Mouse (Mus musculus) heart, embryonic 16.5 days (tissue): Measurements from ENCODE around the gene Fpr2. TPM values are rescaled to one million over a fixed set of nuclear protein-coding genes. Genes with fewer than 3 reads are reported as not detected.
"Not testable (repeated sequence)": the region's sequence is repeated elsewhere in the genome, so short reads cannot be mapped to it uniquely, and the experiment has no call there.

Experiments used
- ATAC-seq: fragments of 200-750 bp; cut with Nextera tagmentation; replicated peaks from 2 replicates; pipeline ENCODE4 v1.8.0; 2017; ENCODE audit warnings: moderate number of reproducible peaks; ENCODE audit not compliant: insufficient read depth, low FRiP score; ENCODE audit errors: extremely low read depth
- H3K27ac ChIP-seq: fragments of 300-500 bp; sonication (generic); 2 replicates; pipeline ENCODE4 v1.5.1; 2014; ENCODE audit warnings: mild to moderate bottlenecking, low read length, control low read depth, moderate library complexity
- H3K27me3 ChIP-seq: fragments of 300-500 bp; sonication (generic); 2 replicates; pipeline ENCODE4 v1.6.1; 2014; ENCODE audit warnings: low read length, mixed read lengths; ENCODE audit not compliant: control insufficient read depth, insufficient read depth
- H3K36me3 ChIP-seq: fragments of 300-500 bp; sonication (generic); 2 replicates; pipeline ENCODE4 v1.6.1; 2014; ENCODE audit not compliant: control insufficient read depth, insufficient read depth
- H3K4me1 ChIP-seq: fragments of 300-500 bp; sonication (generic); 2 replicates; pipeline ENCODE4 v1.6.1; 2014; ENCODE audit warnings: low read length, mixed read lengths; ENCODE audit not compliant: control insufficient read depth, insufficient read depth
- H3K4me2 ChIP-seq: fragments of 300-500 bp; sonication (generic); 2 replicates; pipeline ENCODE4 v1.6.1; 2014; ENCODE audit warnings: low read depth, mild to moderate bottlenecking, control low read depth, low read length
- H3K4me3 ChIP-seq: fragments of 300-500 bp; sonication (generic); 2 replicates; pipeline ENCODE4 v1.5.1; 2014; ENCODE audit warnings: mild to moderate bottlenecking, control low read depth, low read length
- H3K9ac ChIP-seq: fragments of 300-500 bp; sonication (generic); 2 replicates; pipeline ENCODE4 v1.6.1; 2014; ENCODE audit warnings: low read length, control low read depth
- H3K9me3 ChIP-seq: fragments of 300-500 bp; sonication (generic); replicated peaks from 2 replicates; pipeline ENCODE4 v1.6.1; 2016; ENCODE audit warnings: low read length; ENCODE audit not compliant: control insufficient read depth
- WGBS: fragments of 180-500 bp; shearing (Covaris S2); extraction: QIAGEN DNeasy Blood & Tissue Kit; methylation state at CpG from one replicate; pipeline ENCODE4 v1.1.7; 2014; 5-methylcytosine and 5-hydroxymethylcytosine counted together
- polyA plus RNA-seq: library from polyadenylated mRNA; unstranded; fragments of >200 nt; fragmentation: Nextera tagmentation; extraction: Ambion mirVana; gene quantifications from 2 replicates; pipeline ENCODE4 v1.2.1, GENCODE M21; 2015

Gene Fpr2
- 0.21 and 0.33 TPM in 2 replicates for polyA plus RNA-seq

GRCm38 (mm10) chr17:17887774-17888248 is at the start of gene Fpr2, which contains the start of gene Fpr3:
Gene Fpr2, plus strand, starts transcription at chr17:17887824.
Gene Fpr3, plus strand, starts transcription at chr17:17887852.
- Histone ChIP-seq H3K4me1 (no peaks in the 10 kb centered on the region), H3K4me3 (no peak within 1 kb of the TSS), H3K9me3 (no peaks in the 10 kb centered on the region), H3K36me3 (no peaks in the 10 kb centered on the region), H3K4me2 (no peak within 1 kb of the TSS), H3K9ac (no peak within 1 kb of the TSS), H3K27me3 (no peaks in the 10 kb centered on the region), H3K27ac (no peak within 1 kb of the TSS)
- no peak for ATAC-seq
- 36% methylated on average over 1 of the region's 1 CpGs for WGBS

DNA sequence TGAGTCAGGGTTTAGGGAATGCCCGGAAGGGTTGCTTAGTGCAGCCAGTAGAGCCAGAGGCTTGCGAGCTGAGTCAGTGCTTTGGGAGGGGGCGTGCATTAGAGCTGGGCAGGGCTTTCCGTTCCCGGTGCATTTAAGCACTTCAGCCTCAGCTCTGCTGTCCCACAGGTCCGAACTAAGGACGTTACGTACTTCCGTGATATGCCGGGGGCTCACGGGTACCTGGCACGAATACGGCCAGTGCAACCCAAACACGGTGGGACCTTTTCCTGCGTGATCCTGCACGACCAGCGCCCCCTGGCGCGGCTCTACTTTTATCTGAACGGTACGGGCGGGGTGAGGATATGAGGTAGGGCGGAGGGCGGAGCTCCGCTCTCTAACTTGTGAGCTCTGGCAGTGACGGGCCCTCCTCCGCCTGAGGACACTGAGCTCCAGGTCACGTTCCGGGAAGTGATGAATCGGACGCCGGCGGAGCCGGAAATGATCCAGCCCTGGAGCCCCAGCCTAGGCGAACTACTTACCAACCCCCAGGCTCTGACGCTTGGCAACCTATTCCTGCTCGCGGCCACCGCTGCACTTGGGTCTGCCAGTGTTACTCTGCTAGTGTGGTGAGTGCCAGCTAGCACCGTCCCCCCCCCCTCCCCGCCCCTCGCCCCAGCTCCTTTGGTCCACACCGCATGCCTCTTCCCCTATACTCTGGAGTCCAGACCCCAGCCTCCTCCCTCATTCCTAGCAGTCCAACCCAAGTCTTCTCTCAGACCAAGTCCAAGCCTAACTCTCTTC is 49.5 kb upstream of the Fpr2 start:
- Histone ChIP-seq H3K9me3 (no peaks in the 10 kb centered on the region), H3K27ac (peak overlapping the region; percentile 87), H3K27me3 (no peaks in the 10 kb centered on the region), H3K36me3 (peaks cover 18% of the 10 kb centered on the region), H3K4me3 (peak overlapping the region; percentile 69), H3K9ac (peak overlapping the region; percentile 84), H3K4me2 (peak overlapping the region; percentile 89), H3K4me1 (peaks cover 36% of the 10 kb centered on the region)
- WGBS = under 1% methylated on average over 43 of the region's 43 CpGs
- peak; percentile 99 for ATAC-seq

DNA sequence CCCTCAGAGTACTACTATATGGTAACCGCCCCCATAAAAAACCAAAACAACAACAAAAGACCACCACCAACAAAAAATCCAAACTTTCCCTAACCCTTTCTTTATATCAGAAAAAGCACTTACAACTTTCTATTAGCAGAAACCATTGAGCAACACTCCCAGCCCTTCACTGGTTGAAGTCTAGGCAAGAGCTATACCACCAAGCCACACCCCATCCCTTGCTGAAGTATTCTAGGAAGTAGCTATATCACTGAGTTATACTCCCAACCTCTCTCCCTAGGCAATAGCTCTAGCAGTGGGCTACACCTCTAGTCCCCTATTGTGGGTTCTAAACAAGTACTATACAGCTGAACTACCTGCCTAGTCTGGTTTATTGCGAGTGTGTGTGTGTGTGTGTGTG is 48.3 kb upstream of the Fpr2 start:
- Histone ChIP-seq H3K27me3 (no peaks in the 10 kb centered on the region), H3K36me3 (peaks cover 14% of the 10 kb centered on the region), H3K9ac (no peak overlapping the region), H3K4me1 (peaks cover 28% of the 10 kb centered on the region), H3K4me2 (no peak overlapping the region), H3K27ac (no peak overlapping the region), H3K9me3 (no peaks in the 10 kb centered on the region), H3K4me3 (no peak overlapping the region)
- WGBS = 97% methylated on average over 2 of the region's 2 CpGs
- no peak for ATAC-seq

- Histone ChIP-seq H3K9ac (no peak overlapping the region), H3K4me3 (no peak overlapping the region), H3K9me3 (no peaks in the 10 kb centered on the region), H3K4me2 (no peak overlapping the region), H3K27ac (no peak overlapping the region), H3K36me3 (peaks cover 14% of the 10 kb centered on the region), H3K27me3 (no peaks in the 10 kb centered on the region), H3K4me1 (peaks cover 15% of the 10 kb centered on the region)
- 93% methylated on average over 7 of the region's 7 CpGs for WGBS
- no peak for ATAC-seq
Measured at GRCm38 (mm10) chr17:17840796-17841195, 46.8 kb upstream of the Fpr2 start.

- peaks cover 8% of the 10 kb centered on the region for H3K36me3 ChIP-seq
- ATAC-seq = peak; percentile 25; the same call in 1 of the 2 replicates
Measured at GRCm38 (mm10) chr17:17843534-17844261, 43.9 kb upstream of the Fpr2 start.

DNA sequence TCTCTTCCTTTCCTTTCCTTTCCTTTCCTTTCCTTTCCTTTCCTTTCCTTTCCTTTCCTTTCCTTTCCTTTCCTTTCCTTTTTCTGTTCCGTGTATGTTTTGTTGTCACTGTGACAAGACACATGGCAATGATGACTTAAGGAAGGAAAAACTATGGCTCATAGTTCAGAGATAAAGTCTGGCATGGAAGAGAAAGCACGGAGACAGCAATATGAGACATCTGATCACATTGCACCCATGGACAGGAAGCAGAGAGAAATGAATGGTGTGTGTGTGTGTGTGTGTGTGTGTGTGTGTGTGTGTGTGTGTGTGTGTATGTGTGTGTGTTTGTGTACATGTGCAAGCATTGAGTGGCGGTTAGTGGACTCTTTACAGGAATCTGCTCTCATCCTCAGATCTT is 43.0 kb upstream of the Fpr2 start:
- H3K9ac ChIP-seq, H3K4me1 ChIP-seq, H3K27ac ChIP-seq, H3K36me3 ChIP-seq, H3K27me3 ChIP-seq, H3K4me2 ChIP-seq, H3K4me3 ChIP-seq, ATAC-seq, H3K9me3 ChIP-seq: not testable (repeated sequence)
- 66% methylated on average over 3 of the region's 3 CpGs for WGBS

More at GRCm38 (mm10) chr17:17843534-17844261, 43.9 kb upstream of the Fpr2 start:
- 69% methylated on average over 27 of the region's 27 CpGs for WGBS
- H3K27me3 ChIP-seq = no peaks in the 10 kb centered on the region
- no peaks in the 10 kb centered on the region for H3K4me1 ChIP-seq
- H3K4me3 ChIP-seq = no peak overlapping the region
- H3K27ac ChIP-seq = no peak overlapping the region
- H3K4me2 ChIP-seq = no peak overlapping the region
- H3K9ac ChIP-seq = no peak overlapping the region
- no peaks in the 10 kb centered on the region for H3K9me3 ChIP-seq

DNA sequence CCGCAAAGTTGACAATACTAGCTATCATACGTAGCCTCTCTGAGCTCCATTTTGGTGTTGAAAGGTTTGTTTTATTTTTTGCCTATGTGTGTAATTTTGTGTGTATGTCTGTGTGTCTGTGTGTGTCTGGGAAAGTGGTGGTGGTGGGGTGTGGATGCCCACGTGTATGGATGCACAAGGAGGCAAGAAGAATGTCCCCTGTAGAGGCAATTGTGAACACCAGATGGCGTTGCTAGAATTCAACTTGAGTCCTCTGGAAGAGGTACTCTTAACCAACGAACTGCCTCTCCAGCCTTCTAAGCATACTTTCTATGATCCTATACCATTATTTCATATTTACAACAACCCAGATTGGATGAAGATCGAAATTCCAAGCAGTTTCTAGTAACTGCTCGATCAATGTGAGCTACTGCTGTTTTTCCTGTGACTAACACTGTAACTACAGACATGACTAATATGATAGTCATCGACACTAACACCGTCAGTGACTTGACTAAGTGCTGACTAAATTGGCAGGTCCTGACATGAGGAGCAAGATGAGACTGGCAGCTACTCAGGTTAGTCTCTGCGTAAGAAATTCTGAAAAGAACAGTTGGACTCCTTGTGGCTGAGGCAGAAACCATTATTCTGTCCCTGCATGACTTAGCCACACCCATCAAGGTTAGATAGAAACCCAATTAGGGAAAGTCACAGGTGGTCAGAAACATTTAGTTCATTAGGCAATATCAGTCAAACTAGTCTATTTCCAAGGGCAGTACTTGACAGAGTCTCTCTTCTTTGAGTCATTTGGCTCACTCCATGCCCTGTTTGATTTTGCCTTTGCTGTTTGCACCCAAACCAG is 42.2 kb upstream of the Fpr2 start:
- peaks cover 8% of the 10 kb centered on the region for H3K27me3 ChIP-seq
- no peak overlapping the region for H3K4me3 ChIP-seq
- no peak overlapping the region for H3K27ac ChIP-seq
- 74% methylated on average over 10 of the region's 10 CpGs for WGBS
- no peak for ATAC-seq
- H3K4me2 ChIP-seq = no peak overlapping the region
- peaks cover 2% of the 10 kb centered on the region; the same call in 1 of the 2 replicates for H3K4me1 ChIP-seq
- H3K36me3 ChIP-seq = peaks cover 1% of the 10 kb centered on the region
- no peaks in the 10 kb centered on the region for H3K9me3 ChIP-seq
- no peak overlapping the region for H3K9ac ChIP-seq

GRCm38 (mm10) chr17:17848988-17849387 is 38.6 kb upstream of the Fpr2 start:
- no peak overlapping the region for H3K4me3 ChIP-seq
- H3K4me1 ChIP-seq = peaks cover 2% of the 10 kb centered on the region; the same call in 1 of the 2 replicates
- H3K4me2 ChIP-seq = no peak overlapping the region
- no peak overlapping the region for H3K27ac ChIP-seq
- WGBS = 46% methylated on average over 2 of the region's 2 CpGs
- no peaks in the 10 kb centered on the region for H3K36me3 ChIP-seq
- H3K27me3 ChIP-seq = peaks cover 8% of the 10 kb centered on the region
- no peak for ATAC-seq
- H3K9me3 ChIP-seq = no peaks in the 10 kb centered on the region
- no peak overlapping the region for H3K9ac ChIP-seq
